Mouse (Mus musculus): Measurements from ENCODE around the gene Eif2ak4.

DNA sequence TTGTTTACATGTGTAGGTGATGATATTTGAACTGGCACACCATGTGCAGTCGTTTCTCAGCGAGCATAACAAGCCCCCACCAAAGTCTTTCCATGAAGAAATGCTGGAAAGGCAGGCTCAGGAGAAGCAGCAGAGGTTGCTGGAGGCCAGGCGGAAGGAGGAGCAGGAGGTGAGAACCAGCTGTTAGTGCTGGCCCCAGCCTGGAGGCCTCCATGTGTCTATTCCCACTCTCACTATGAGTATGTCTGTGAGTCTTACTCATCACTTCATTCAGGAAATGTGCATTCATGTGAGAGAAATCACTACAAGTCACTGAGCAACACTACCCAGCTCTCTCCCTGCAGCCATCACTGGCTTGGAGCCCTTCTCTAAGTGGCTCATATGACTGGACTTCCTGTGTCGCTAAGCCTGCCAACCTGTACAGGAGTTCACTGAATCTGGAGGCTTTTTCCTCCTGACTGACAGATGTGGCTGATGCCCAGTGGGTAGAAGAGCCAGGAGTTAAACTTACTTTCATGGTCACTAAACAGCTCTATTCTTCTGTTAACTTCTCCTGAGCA, 20.0 kb downstream of the Eif2ak4 start:
- TF ChIP-seq CTCF (IDR thresholded peaks at IDR 0.05): no peak
- TF ChIP-seq POLR2A (IDR thresholded peaks at IDR 0.05; ENCODE audit: insufficient read depth, low read depth, low read length): no peak
- TF ChIP-seq EP300 (IDR thresholded peaks at IDR 0.05; ENCODE audit: insufficient read depth, low read depth, low read length): no peak

Data from heart, adult 2 months (tissue).